Mouse (Mus musculus) embryonic facial prominence, embryonic 13.5 days (tissue): ENCODE measurements around the gene Fam102a. TPM values are rescaled to one million over a fixed set of nuclear protein-coding genes. Genes with fewer than 3 reads are reported as not detected.

Source experiments
- ATAC-seq: fragments of 200-750 bp; cut with Nextera tagmentation; 2 replicates; pipeline ENCODE4 v1.8.0; 2017; ENCODE audit warnings: low read depth; ENCODE audit not compliant: insufficient number of reproducible peaks, insufficient read depth, low FRiP score, low TSS enrichment
- H3K27ac ChIP-seq: fragments of 300-500 bp; sonication (generic); 2 replicates; pipeline ENCODE4 v1.5.1; 2015; ENCODE audit warnings: moderate library complexity, mild to moderate bottlenecking, inconsistent platforms
- H3K27me3 ChIP-seq: fragments of 300-500 bp; sonication (generic); 2 replicates; pipeline ENCODE4 v1.6.1; 2015; ENCODE audit warnings: mild to moderate bottlenecking, inconsistent platforms
- H3K36me3 ChIP-seq: fragments of 300-500 bp; sonication (generic); 2 replicates; pipeline ENCODE4 v1.6.1; 2015; ENCODE audit warnings: mild to moderate bottlenecking, inconsistent platforms
- H3K4me1 ChIP-seq: fragments of 300-500 bp; sonication (generic); 2 replicates; pipeline ENCODE4 v1.6.1; 2015; ENCODE audit warnings: inconsistent platforms
- H3K4me2 ChIP-seq: fragments of 300-500 bp; sonication (generic); 2 replicates; pipeline ENCODE4 v1.6.1; 2015; ENCODE audit warnings: moderate library complexity, mild to moderate bottlenecking, inconsistent platforms
- H3K4me3 ChIP-seq: fragments of 300-500 bp; sonication (generic); 2 replicates; pipeline ENCODE4 v1.5.1; 2015; ENCODE audit warnings: mild to moderate bottlenecking, inconsistent platforms
- H3K9ac ChIP-seq: fragments of 300-500 bp; sonication (generic); 2 replicates; pipeline ENCODE4 v1.6.1; 2015; ENCODE audit warnings: mild to moderate bottlenecking, inconsistent platforms
- H3K9me3 ChIP-seq: fragments of 300-500 bp; sonication (generic); 2 replicates; pipeline ENCODE4 v1.6.1; 2016; ENCODE audit warnings: inconsistent platforms
- WGBS: fragments of 180-500 bp; shearing (Covaris S2); methylation state at CpG from one replicate; pipeline ENCODE4 v1.1.7; 2015; ENCODE audit warnings: mixed read lengths; 5-methylcytosine and 5-hydroxymethylcytosine counted together
- polyA plus RNA-seq: library from polyadenylated mRNA; unstranded; fragments of >200 nt; fragmentation: Nextera tagmentation; extraction: Ambion mirVana; gene quantifications from 2 replicates; pipeline ENCODE4 v1.2.1, GENCODE M21; 2015

Gene Fam102a
- polyA plus RNA-seq, 1 experiment from 2014 or later = 15.5 TPM

- Histone ChIP-seq H3K4me1 (peaks cover 71% of the 10 kb centered on the region), H3K36me3 (no peaks in the 10 kb centered on the region), H3K4me3 (peak overlapping the region; percentile 92), H3K9ac (peak overlapping the region; percentile 94), H3K4me2 (peak overlapping the region; percentile 90), H3K27ac (peak overlapping the region; percentile 98), H3K9me3 (no peaks in the 10 kb centered on the region), H3K27me3 (no peaks in the 10 kb centered on the region)
- WGBS = 1% methylated on average over 11 of the region's 11 CpGs
- no peak for ATAC-seq
Observed at GRCm38 (mm10) chr2:32536634-32537359, 1.7 kb downstream of the Fam102a start.

GRCm38 (mm10) chr2:32537360-32537905, 2.3 kb downstream of the Fam102a start:
- Histone ChIP-seq H3K4me2 (peak overlapping the region; percentile 90), H3K4me1 (peaks cover 77% of the 10 kb centered on the region), H3K27me3 (no peaks in the 10 kb centered on the region), H3K9ac (peak overlapping the region; percentile 94), H3K36me3 (no peaks in the 10 kb centered on the region), H3K27ac (peak overlapping the region; percentile 98), H3K4me3 (peak overlapping the region; percentile 92), H3K9me3 (no peaks in the 10 kb centered on the region)
- no peak for ATAC-seq
- 9% methylated on average over 9 of the region's 9 CpGs for WGBS

GRCm38 (mm10) chr2:32537941-32538340, 2.8 kb downstream of the Fam102a start:
- Histone ChIP-seq H3K4me2 (peak overlapping the region; percentile 90), H3K27me3 (no peaks in the 10 kb centered on the region), H3K9ac (peak overlapping the region; percentile 94), H3K9me3 (no peaks in the 10 kb centered on the region), H3K4me3 (peak overlapping the region; percentile 92), H3K27ac (peak overlapping the region; percentile 98; the same call in 1 of the 2 replicates), H3K36me3 (no peaks in the 10 kb centered on the region), H3K4me1 (peaks cover 77% of the 10 kb centered on the region)
- 60% methylated on average over 5 of the region's 5 CpGs for WGBS
- ATAC-seq = no peak

GRCm38 (mm10) chr2:32538461-32538860, 3.3 kb downstream of the Fam102a start:
- Histone ChIP-seq H3K9ac (0 out of 2 replicates have a peak overlapping the region, but pooled peaks have one; percentile 94), H3K27me3 (no peaks in the 10 kb centered on the region), H3K9me3 (no peaks in the 10 kb centered on the region), H3K4me2 (peak overlapping the region; percentile 90), H3K4me3 (peak overlapping the region; percentile 92; the same call in 1 of the 2 replicates), H3K27ac (0 out of 2 replicates have a peak overlapping the region, but pooled peaks have one; percentile 39), H3K4me1 (peaks cover 73% of the 10 kb centered on the region), H3K36me3 (no peaks in the 10 kb centered on the region)
- no peak for ATAC-seq
- WGBS = 72% methylated on average over 4 of the region's 4 CpGs

- peak overlapping the region; percentile 39 for H3K27ac ChIP-seq
- no peak overlapping the region for H3K4me3 ChIP-seq
- H3K27me3 ChIP-seq = no peaks in the 10 kb centered on the region
- no peak for ATAC-seq
- H3K4me1 ChIP-seq = peaks cover 63% of the 10 kb centered on the region
- 71% methylated on average over 14 of the region's 14 CpGs for WGBS
- peak overlapping the region; percentile 90 for H3K4me2 ChIP-seq
- H3K9ac ChIP-seq = no peak overlapping the region
- no peaks in the 10 kb centered on the region for H3K9me3 ChIP-seq
- peaks cover 4% of the 10 kb centered on the region; the same call in 1 of the 2 replicates for H3K36me3 ChIP-seq
Observed at GRCm38 (mm10) chr2:32539452-32539981, 4.4 kb downstream of the Fam102a start.

- Histone ChIP-seq H3K4me1 (peaks cover 57% of the 10 kb centered on the region), H3K27me3 (no peaks in the 10 kb centered on the region), H3K36me3 (peaks cover 9% of the 10 kb centered on the region; the same call in 1 of the 2 replicates), H3K9ac (peak overlapping the region; percentile 21; the same call in 1 of the 2 replicates), H3K4me3 (no peak overlapping the region), H3K9me3 (no peaks in the 10 kb centered on the region), H3K27ac (no peak overlapping the region), H3K4me2 (no peak overlapping the region)
- ATAC-seq = no peak
- WGBS = 88% methylated on average over 2 of the region's 2 CpGs
Observed at GRCm38 (mm10) chr2:32541333-32541908, 6.3 kb downstream of the Fam102a start.

GRCm38 (mm10) chr2:32541986-32542573, 6.9 kb downstream of the Fam102a start:
- H3K4me3 ChIP-seq = no peak overlapping the region
- 0 out of 2 replicates have a peak overlapping the region, but pooled peaks have one; percentile 21 for H3K9ac ChIP-seq
- H3K9me3 ChIP-seq = no peaks in the 10 kb centered on the region
- H3K4me2 ChIP-seq = no peak overlapping the region
- ATAC-seq = no peak
- WGBS = 79% methylated on average over 4 of the region's 4 CpGs
- H3K36me3 ChIP-seq = peaks cover 9% of the 10 kb centered on the region; the same call in 1 of the 2 replicates
- no peak overlapping the region for H3K27ac ChIP-seq
- no peaks in the 10 kb centered on the region for H3K27me3 ChIP-seq
- peaks cover 55% of the 10 kb centered on the region for H3K4me1 ChIP-seq

GRCm38 (mm10) chr2:32543031-32543449, 7.9 kb downstream of the Fam102a start:
- Histone ChIP-seq H3K4me1 (peaks cover 55% of the 10 kb centered on the region), H3K9ac (no peak overlapping the region), H3K27ac (no peak overlapping the region), H3K9me3 (no peaks in the 10 kb centered on the region), H3K36me3 (peaks cover 9% of the 10 kb centered on the region; the same call in 1 of the 2 replicates), H3K4me3 (no peak overlapping the region), H3K27me3 (no peaks in the 10 kb centered on the region), H3K4me2 (no peak overlapping the region)
- 89% methylated on average over 3 of the region's 3 CpGs for whole genome bisulfite sequencing
- no peak for ATAC-seq

GRCm38 (mm10) chr2:32546951-32547350, 11.8 kb downstream of the Fam102a start:
- 81% methylated on average over 1 of the region's 1 CpGs for WGBS
- H3K27me3 ChIP-seq = no peaks in the 10 kb centered on the region

GRCm38 (mm10) chr2:32547380-32547779, 12.2 kb downstream of the Fam102a start:
- H3K4me1 ChIP-seq = peaks cover 58% of the 10 kb centered on the region

More at GRCm38 (mm10) chr2:32546951-32547350, 11.8 kb downstream of the Fam102a start:
- H3K27ac ChIP-seq = no peak overlapping the region
- no peak overlapping the region for H3K4me3 ChIP-seq
- H3K4me2 ChIP-seq = no peak overlapping the region
- H3K9ac ChIP-seq = no peak overlapping the region
- no peak for ATAC-seq
- H3K4me1 ChIP-seq = peaks cover 58% of the 10 kb centered on the region
- H3K36me3 ChIP-seq = peaks cover 9% of the 10 kb centered on the region; the same call in 1 of the 2 replicates
- H3K9me3 ChIP-seq = no peaks in the 10 kb centered on the region

More at GRCm38 (mm10) chr2:32547380-32547779, 12.2 kb downstream of the Fam102a start:
- Histone ChIP-seq H3K9ac (no peak overlapping the region), H3K27me3 (no peaks in the 10 kb centered on the region), H3K4me2 (no peak overlapping the region), H3K9me3 (no peaks in the 10 kb centered on the region), H3K36me3 (peaks cover 9% of the 10 kb centered on the region; the same call in 1 of the 2 replicates), H3K27ac (no peak overlapping the region), H3K4me3 (no peak overlapping the region)
- no peak for ATAC-seq
- 87% methylated on average over 5 of the region's 5 CpGs for WGBS
